Mouse (Mus musculus) myocyte (in vitro differentiated cells): ENCODE data around the gene Lysmd3.
"Not testable (repeated sequence)": the region's sequence is repeated elsewhere in the genome, so short reads cannot be mapped to it uniquely, and the experiment has no call there.

ENCODE experiments used
- CEBPB ChIP-seq: IDR thresholded peaks from 2 replicates; pipeline ENCODE4 v1.6.1; 2011; ENCODE audit warnings: mild to moderate bottlenecking, moderate library complexity; ENCODE audit not compliant: poor library complexity, insufficient read depth, severe bottlenecking
- E2F4 ChIP-seq: IDR thresholded peaks from one replicate; pipeline ENCODE4 v1.6.1; 2011; ENCODE audit warnings: mild to moderate bottlenecking, control low read depth, moderate library complexity; ENCODE audit not compliant: insufficient read depth
- MAX ChIP-seq: IDR thresholded peaks from one replicate; pipeline ENCODE4 v1.6.1; 2011; ENCODE audit warnings: low read depth, mild to moderate bottlenecking, control low read depth
- MYOD1 ChIP-seq, 3 experiments: IDR thresholded peaks; one replicate each; pipeline ENCODE4 v1.6.1; 2011; ENCODE audit warnings: control low read depth in 2 of 3, low read depth in 2 of 3, mild to moderate bottlenecking in 2 of 3, moderate library complexity in 1 of 3; ENCODE audit not compliant: insufficient read length in 2 of 3, control insufficient read depth in 1 of 3
- POLR2A ChIP-seq: IDR thresholded peaks from one replicate; pipeline ENCODE4 v1.6.1; 2011; ENCODE audit warnings: low read depth, mild to moderate bottlenecking, control low read depth, moderate library complexity; ENCODE audit not compliant: insufficient read length
- TCF12 ChIP-seq: IDR thresholded peaks from one replicate; pipeline ENCODE4 v1.6.1; 2011; ENCODE audit warnings: mild to moderate bottlenecking, control low read depth; ENCODE audit not compliant: poor library complexity, insufficient read depth, severe bottlenecking
- USF1 ChIP-seq: IDR thresholded peaks from one replicate; pipeline ENCODE4 v1.6.1; 2011; ENCODE audit warnings: low read depth, mild to moderate bottlenecking, control low read depth, moderate library complexity

- not testable (repeated sequence) for TF ChIP-seq MAX; POLR2A; USF1; TCF12; E2F4; CEBPB; MYOD1 (IDR thresholded peaks at IDR 0.05; ENCODE audit: control insufficient read depth in 1 of 3, insufficient read length in 2 of 3, low read depth in 2 of 3)
These were observed 29.6 kb upstream of the Lysmd3 start for GRCm38 (mm10) chr13:81627861-81628260.
